Mouse (Mus musculus) forebrain, embryonic 15.5 days (tissue): ENCODE measurements around the gene F2rl2. TPM values are rescaled to one million over a fixed set of nuclear protein-coding genes. Genes with fewer than 3 reads are reported as not detected.

Experiments used
- ATAC-seq: fragments of 200-750 bp; cut with Nextera tagmentation; replicated peaks from 2 replicates; pipeline ENCODE4 v1.8.0; 2017; ENCODE audit warnings: mild to moderate bottlenecking, moderate TSS enrichment, moderate library complexity
- H3K27ac ChIP-seq: fragments of 300-500 bp; sonication (generic); replicated peaks from 2 replicates; pipeline ENCODE4 v1.5.1; 2015; ENCODE audit warnings: mild to moderate bottlenecking, inconsistent platforms
- H3K27me3 ChIP-seq: fragments of 300-500 bp; sonication (generic); 2 replicates; pipeline ENCODE4 v1.6.1; 2015; ENCODE audit warnings: inconsistent platforms
- H3K36me3 ChIP-seq: fragments of 300-500 bp; sonication (generic); 2 replicates; pipeline ENCODE4 v1.6.1; 2015; ENCODE audit warnings: mild to moderate bottlenecking, inconsistent platforms
- H3K4me1 ChIP-seq: fragments of 300-500 bp; sonication (generic); 2 replicates; pipeline ENCODE4 v1.6.1; 2015; ENCODE audit warnings: inconsistent platforms
- H3K4me2 ChIP-seq: fragments of 300-500 bp; sonication (generic); replicated peaks from 2 replicates; pipeline ENCODE4 v1.6.1; 2015; ENCODE audit warnings: mild to moderate bottlenecking, inconsistent platforms
- H3K4me3 ChIP-seq: fragments of 300-500 bp; sonication (generic); 2 replicates; pipeline ENCODE4 v1.5.1; 2015; ENCODE audit warnings: mild to moderate bottlenecking, inconsistent platforms
- H3K9ac ChIP-seq: fragments of 300-500 bp; sonication (generic); replicated peaks from 2 replicates; pipeline ENCODE4 v1.6.1; 2015; ENCODE audit warnings: mild to moderate bottlenecking, inconsistent platforms
- H3K9me3 ChIP-seq: fragments of 300-500 bp; sonication (generic); 2 replicates; pipeline ENCODE4 v1.6.1; 2016; ENCODE audit warnings: inconsistent platforms
- WGBS: fragments of 180-500 bp; shearing (Covaris S2); methylation state at CpG from one replicate; pipeline ENCODE4 v1.1.7; 2015; ENCODE audit warnings: mixed read lengths; 5-methylcytosine and 5-hydroxymethylcytosine counted together
- polyA plus RNA-seq: library from polyadenylated mRNA; unstranded; fragments of >200 nt; fragmentation: Nextera tagmentation; extraction: Ambion mirVana; gene quantifications from 2 replicates; pipeline ENCODE4 v1.2.1, GENCODE M21; 2015

The F2rl2 gene
- polyA plus RNA-seq, 1 experiment from 2014 or later, result 0.32 TPM

DNA sequence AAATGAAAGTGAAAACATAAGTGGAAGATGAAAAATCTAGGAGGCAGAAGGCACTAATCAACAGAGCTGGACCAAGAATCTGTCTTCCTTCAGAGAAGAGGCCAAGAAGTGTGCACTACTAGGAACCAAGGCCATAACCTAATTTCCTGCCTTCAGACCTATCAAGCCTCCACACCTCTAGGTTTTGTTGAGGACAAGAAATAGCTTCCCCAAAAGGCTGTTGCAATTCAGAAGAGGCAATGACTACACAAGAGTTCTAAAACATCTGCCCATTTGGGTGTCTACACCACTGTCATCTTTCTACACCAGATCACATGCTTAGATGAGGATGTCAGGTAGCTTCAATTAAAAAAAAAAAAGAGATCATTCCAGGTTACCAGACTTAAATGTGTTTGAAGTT, 15.4 kb downstream of the F2rl2 start:
- Histone ChIP-seq H3K4me2 (no peak overlapping the region), H3K9ac (no peak overlapping the region), H3K4me3 (no peak overlapping the region), H3K9me3 (no peaks in the 10 kb centered on the region), H3K36me3 (no peaks in the 10 kb centered on the region), H3K27ac (no peak overlapping the region), H3K27me3 (no peaks in the 10 kb centered on the region), H3K4me1 (peaks cover 10% of the 10 kb centered on the region)
- no peak for ATAC-seq

- H3K9me3 ChIP-seq, result no peaks in the 10 kb centered on the region
- H3K27ac ChIP-seq, result no peak overlapping the region
- no peak overlapping the region for H3K4me2 ChIP-seq
- peaks cover 10% of the 10 kb centered on the region for H3K4me1 ChIP-seq
- no peaks in the 10 kb centered on the region for H3K36me3 ChIP-seq
- no peak overlapping the region for H3K4me3 ChIP-seq
- H3K9ac ChIP-seq, result no peak overlapping the region
- WGBS, result 93% methylated on average over 9 of the region's 9 CpGs
- no peak for ATAC-seq
- H3K27me3 ChIP-seq, result no peaks in the 10 kb centered on the region
Observed at GRCm38 (mm10) chr13:95712570-95713268, 16.1 kb downstream of the F2rl2 start.

- Histone ChIP-seq H3K36me3 (no peaks in the 10 kb centered on the region), H3K9me3 (no peaks in the 10 kb centered on the region), H3K9ac (no peak overlapping the region), H3K27me3 (no peaks in the 10 kb centered on the region), H3K4me3 (no peak overlapping the region), H3K4me1 (peaks cover 11% of the 10 kb centered on the region), H3K4me2 (no peak overlapping the region), H3K27ac (peak overlapping the region; percentile 34; the same call in 1 of the 2 replicates)
- ATAC-seq, result no peak
- WGBS, result 60% methylated on average over 3 of the region's 3 CpGs
Observed at GRCm38 (mm10) chr13:95714271-95714975, 17.8 kb downstream of the F2rl2 start.

DNA sequence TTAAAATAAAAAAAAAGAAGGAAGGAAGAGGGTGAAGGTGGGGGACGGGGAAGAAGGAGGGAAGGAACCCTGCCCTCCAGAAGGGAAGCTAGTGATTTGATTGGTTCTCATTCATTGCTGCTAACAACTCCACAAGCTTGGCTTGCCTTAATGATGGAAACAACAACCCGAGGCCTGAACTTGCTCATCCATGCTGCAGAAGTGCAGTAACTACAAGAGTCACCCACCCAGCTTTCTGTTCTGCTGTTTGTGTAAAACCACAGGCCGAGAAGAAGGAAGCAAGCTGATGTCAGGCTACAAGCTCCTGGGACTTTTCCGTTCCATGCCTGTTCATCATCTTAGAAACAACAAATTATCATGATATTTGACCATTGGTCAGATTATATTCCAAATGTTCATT, 18.7 kb downstream of the F2rl2 start:
- no peaks in the 10 kb centered on the region for H3K27me3 ChIP-seq
- peaks cover 15% of the 10 kb centered on the region for H3K4me1 ChIP-seq
- H3K27ac ChIP-seq, result no peak overlapping the region
- ATAC-seq, result no peak
- H3K4me2 ChIP-seq, result no peak overlapping the region
- no peak overlapping the region for H3K9ac ChIP-seq
- 73% methylated on average over 4 of the region's 4 CpGs for WGBS
- H3K9me3 ChIP-seq, result no peaks in the 10 kb centered on the region
- H3K36me3 ChIP-seq, result no peaks in the 10 kb centered on the region
- H3K4me3 ChIP-seq, result no peak overlapping the region

DNA sequence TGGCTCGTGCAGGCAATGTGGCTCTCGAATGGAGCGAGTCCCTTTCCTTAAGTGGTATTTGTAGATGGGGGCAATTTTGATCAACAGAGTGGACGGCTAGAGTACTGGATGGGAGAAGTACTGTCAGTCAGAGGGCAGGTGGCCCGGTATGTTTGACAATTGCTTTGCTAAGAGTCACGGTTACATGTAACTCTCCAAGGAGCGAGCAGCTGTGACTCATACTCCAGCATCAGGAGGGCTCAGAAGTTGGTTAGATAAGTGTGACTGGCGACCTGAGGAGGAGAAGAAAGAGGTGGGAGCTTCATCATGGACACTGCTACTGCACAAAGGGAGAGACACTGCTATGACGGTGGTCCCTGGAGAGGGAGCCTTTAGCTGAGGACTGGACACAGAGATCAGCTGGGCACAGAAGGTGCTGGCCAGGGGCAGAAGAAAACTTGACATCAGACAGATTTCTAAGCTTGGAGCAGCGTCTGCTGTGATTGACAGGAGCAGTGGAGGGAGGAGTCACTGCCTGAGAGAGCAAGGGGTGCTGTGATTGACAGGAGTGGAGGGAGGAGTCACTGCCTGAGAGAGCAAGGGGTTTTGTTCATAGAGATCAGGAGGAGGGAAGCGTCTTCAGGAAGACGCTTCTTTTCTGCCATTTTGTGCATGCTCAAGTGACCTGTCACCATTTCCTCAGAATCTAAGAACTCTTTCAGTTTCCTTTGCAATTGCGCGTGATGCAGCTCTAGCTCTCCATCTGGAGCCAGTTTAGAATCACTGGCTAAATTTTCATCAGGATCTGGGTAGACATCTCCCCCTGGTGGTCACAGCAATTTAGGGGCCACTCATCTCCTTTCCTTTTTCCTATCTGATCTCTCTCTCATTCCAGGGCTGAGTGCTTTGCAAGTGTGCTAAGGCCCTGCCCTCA, 22.9 kb downstream of the F2rl2 start:
- 57% methylated on average over 14 of the region's 14 CpGs for WGBS
- peak; percentile 95 for ATAC-seq
- Histone ChIP-seq H3K4me2 (peak overlapping the region; percentile 41), H3K9me3 (no peaks in the 10 kb centered on the region), H3K9ac (no peak overlapping the region), H3K36me3 (no peaks in the 10 kb centered on the region), H3K4me3 (peak overlapping the region; percentile 28), H3K27ac (no peak overlapping the region), H3K4me1 (peaks cover 8% of the 10 kb centered on the region), H3K27me3 (no peaks in the 10 kb centered on the region)

GRCm38 (mm10) chr13:95730491-95730890, 33.8 kb downstream of the F2rl2 start:
- Histone ChIP-seq H3K4me1 (no peaks in the 10 kb centered on the region), H3K9me3 (no peaks in the 10 kb centered on the region), H3K27ac (no peak overlapping the region), H3K27me3 (no peaks in the 10 kb centered on the region), H3K4me3 (no peak overlapping the region), H3K9ac (no peak overlapping the region), H3K4me2 (no peak overlapping the region), H3K36me3 (no peaks in the 10 kb centered on the region)
- no peak for ATAC-seq
- WGBS, result 93% methylated on average over 4 of the region's 4 CpGs

DNA sequence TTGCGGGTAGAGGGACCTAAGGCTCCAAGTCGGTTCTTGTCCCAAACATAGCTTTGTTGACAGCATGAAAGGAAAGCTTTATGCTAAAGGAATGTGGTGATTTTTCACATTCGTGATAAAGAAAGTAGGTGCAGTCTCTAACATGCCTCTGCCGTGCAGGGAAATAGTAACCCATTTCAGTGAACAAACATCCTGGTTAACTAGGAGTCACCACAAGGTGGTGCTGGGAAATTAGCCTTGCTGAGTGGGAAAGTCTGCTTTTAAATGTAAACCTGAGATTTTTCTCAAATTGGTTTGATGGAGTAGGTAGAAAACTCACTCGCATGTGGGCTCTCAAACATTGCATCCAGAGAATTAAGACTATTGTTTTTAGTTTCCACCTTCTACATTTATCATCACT, 43.0 kb downstream of the F2rl2 start:
- Histone ChIP-seq H3K9me3 (no peaks in the 10 kb centered on the region), H3K36me3 (no peaks in the 10 kb centered on the region), H3K9ac (no peak overlapping the region), H3K27me3 (no peaks in the 10 kb centered on the region), H3K4me2 (no peak overlapping the region), H3K27ac (no peak overlapping the region), H3K4me3 (no peak overlapping the region), H3K4me1 (no peaks in the 10 kb centered on the region)
- no peak for ATAC-seq
- 68% methylated on average over 5 of the region's 5 CpGs for WGBS

- Histone ChIP-seq H3K9me3 (no peaks in the 10 kb centered on the region), H3K4me1 (no peaks in the 10 kb centered on the region), H3K4me3 (no peak overlapping the region), H3K27me3 (no peaks in the 10 kb centered on the region), H3K4me2 (no peak overlapping the region), H3K36me3 (no peaks in the 10 kb centered on the region), H3K27ac (no peak overlapping the region), H3K9ac (no peak overlapping the region)
- ATAC-seq, result no peak
- WGBS, result 92% methylated on average over 11 of the region's 11 CpGs
Observed at GRCm38 (mm10) chr13:95741813-95742689, 45.4 kb downstream of the F2rl2 start.

- 87% methylated on average over 9 of the region's 9 CpGs for WGBS
- H3K27me3 ChIP-seq, result no peaks in the 10 kb centered on the region
- no peak overlapping the region for H3K4me2 ChIP-seq
- no peaks in the 10 kb centered on the region for H3K9me3 ChIP-seq
- no peaks in the 10 kb centered on the region for H3K4me1 ChIP-seq
- H3K36me3 ChIP-seq, result no peaks in the 10 kb centered on the region
- no peak overlapping the region for H3K9ac ChIP-seq
- H3K27ac ChIP-seq, result no peak overlapping the region
- H3K4me3 ChIP-seq, result no peak overlapping the region
- no peak for ATAC-seq
Observed at GRCm38 (mm10) chr13:95742881-95743466, 46.3 kb downstream of the F2rl2 start.

- 90% methylated on average over 4 of the region's 4 CpGs for WGBS
- Histone ChIP-seq H3K27ac (no peak overlapping the region), H3K4me2 (no peak overlapping the region), H3K4me3 (no peak overlapping the region), H3K36me3 (no peaks in the 10 kb centered on the region), H3K9ac (no peak overlapping the region), H3K27me3 (no peaks in the 10 kb centered on the region), H3K9me3 (no peaks in the 10 kb centered on the region), H3K4me1 (no peaks in the 10 kb centered on the region)
- no peak for ATAC-seq
Observed at GRCm38 (mm10) chr13:95745451-95745850, 48.8 kb downstream of the F2rl2 start.

DNA sequence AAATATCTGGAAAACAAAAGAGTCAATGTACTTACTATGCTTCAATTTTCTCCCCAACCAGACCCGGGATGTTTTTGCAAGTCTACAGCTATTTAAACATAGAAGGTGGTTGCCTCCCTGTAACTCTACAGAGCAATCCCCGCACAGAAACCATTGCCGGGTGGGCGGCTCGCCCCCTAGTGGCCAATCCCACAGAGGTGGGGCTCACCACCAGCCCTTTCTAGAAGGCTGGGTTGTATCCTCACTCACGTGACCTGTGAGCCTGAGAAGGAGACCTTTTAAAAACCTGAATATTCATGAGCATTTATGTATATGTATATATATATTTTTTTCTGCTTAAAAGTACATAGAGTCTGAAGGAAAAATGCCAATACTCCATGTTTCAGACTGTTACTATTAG, 49.9 kb downstream of the F2rl2 start:
- ATAC-seq, result peak; percentile 85
- Histone ChIP-seq H3K9ac (no peak overlapping the region), H3K36me3 (no peaks in the 10 kb centered on the region), H3K4me1 (no peaks in the 10 kb centered on the region), H3K4me3 (no peak overlapping the region), H3K9me3 (no peaks in the 10 kb centered on the region), H3K27ac (no peak overlapping the region), H3K4me2 (no peak overlapping the region), H3K27me3 (no peaks in the 10 kb centered on the region)
- 12% methylated on average over 6 of the region's 6 CpGs for WGBS
